Mouse (Mus musculus) gastrocnemius, postnatal 10 days (tissue): ENCODE data around the gene Dtymk. TPM values are rescaled to one million over a fixed set of nuclear protein-coding genes. Genes with fewer than 3 reads are reported as not detected.

Experiments
- DNase-seq: peaks from one replicate; pipeline ENCODE4 v3.0.0; 2021; ENCODE audit warnings: mixed read lengths
- total RNA-seq, 2 experiments: library from RNA; stranded (reverse); gene quantifications; 2 replicates each; pipeline ENCODE4 v1.2.3; 2021

Dtymk gene
- total RNA-seq, 2 experiments from 2014 or later = 33.4 to 40.5 TPM

GRCm38 (mm10) chr1:93748539-93748938, 53.2 kb downstream of the Dtymk start:
- DNase-seq = no peak

GRCm38 (mm10) chr1:93746179-93746578, 55.6 kb downstream of the Dtymk start:
- no peak for DNase-seq

GRCm38 (mm10) chr1:93742910-93743309, 58.8 kb downstream of the Dtymk start:
- no peak for DNase-seq

Other genes starting within 250 kb of the Dtymk start
- gene Stk25, start 143.3 kb downstream of the Dtymk start, total RNA-seq = 100 to 1,000 TPM in 1 of 2 experiments, 10 to 100 TPM in 1; 98.8 to 104 TPM
- gene Bok, start 116.3 kb downstream of the Dtymk start, total RNA-seq = 1 to 10 TPM; 5.6 to 6.4 TPM
- 10 to 100 TPM; 32.3 to 41.2 TPM for gene Atg4b, start 50.4 kb downstream of the Dtymk start, total RNA-seq
- 10 to 100 TPM; 32.3 to 38.8 TPM for gene Thap4, start 47.1 kb downstream of the Dtymk start, total RNA-seq
- 1 to 10 TPM; 4.8 to 5.7 TPM for gene Ing5, start 2.0 kb upstream of the Dtymk start, total RNA-seq
- gene D2hgdh, start 23.0 kb upstream of the Dtymk start, total RNA-seq = 10 to 100 TPM; 19.5 to 24.4 TPM
- not detected for gene Gal3st2, start 59.4 kb upstream of the Dtymk start, total RNA-seq
- under 1 TPM; 0.12 to 0.14 TPM for gene Gal3st2b, start 116.4 kb upstream of the Dtymk start, total RNA-seq
- gene Gal3st2c, start 188.6 kb upstream of the Dtymk start, total RNA-seq = under 1 TPM in 1 of 2 experiments, not detected in 1; 0.07 TPM
- not detected for gene Neu4, start 218.5 kb upstream of the Dtymk start, total RNA-seq